Mouse (Mus musculus) liver, adult 2 months (tissue): ENCODE results near the gene Gmeb1.

Experiments
- CTCF ChIP-seq: fragments of 200-500 bp; IDR thresholded peaks from 2 replicates; pipeline ENCODE4 v1.5.1; 2011; ENCODE audit warnings: low read depth, low read length, control low read depth
- POLR2A ChIP-seq: fragments of 200-500 bp; IDR thresholded peaks from 2 replicates; pipeline ENCODE4 v1.6.1; 2011; ENCODE audit warnings: low read length, control low read depth; ENCODE audit not compliant: insufficient read depth; ENCODE audit errors: extremely low read depth

DNA sequence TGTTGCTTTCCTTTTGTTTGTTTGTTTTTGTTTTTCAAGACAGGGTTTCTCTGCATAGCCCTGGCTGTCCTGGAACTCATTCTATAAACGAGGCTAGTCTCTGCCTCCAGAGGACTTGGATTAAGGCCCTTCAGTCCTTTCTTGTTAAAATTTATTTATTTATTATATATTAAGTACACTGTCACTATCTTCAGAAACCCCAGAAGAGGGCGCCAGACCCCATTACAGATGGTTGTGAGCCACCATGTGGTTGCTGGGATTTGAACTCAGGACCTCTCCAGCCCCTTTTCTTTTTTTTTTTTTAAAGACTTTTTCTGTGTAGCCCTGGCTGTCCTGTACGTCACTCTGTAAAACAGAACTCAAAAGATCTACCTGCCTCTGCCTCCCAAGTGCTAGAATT lies 6.4 kb downstream of the Gmeb1 start:
- TF ChIP-seq CTCF (0 out of 2 replicates have a peak, but pooled peaks have one; percentile 11), POLR2A (no peak)
